Mouse (Mus musculus) kidney, postnatal 36 days (tissue): ENCODE measurements at regions not wholly inside any gene's neighbourhood (a gene's known extent, or its start where the extent isn't known, plus 50 kb on each side); places are given as distances from the start of the nearest gene placed in this dataset.
A peak's percentile ranks its signal among the peaks of the same experiment; 100 is the strongest.

ENCODE experiments used
- DNase-seq, 2 experiments: peaks; one replicate each; pipeline ENCODE4 v3.0.0; 2021 to 2022; ENCODE audit warnings: mixed read lengths in 2 of 2

DNA sequence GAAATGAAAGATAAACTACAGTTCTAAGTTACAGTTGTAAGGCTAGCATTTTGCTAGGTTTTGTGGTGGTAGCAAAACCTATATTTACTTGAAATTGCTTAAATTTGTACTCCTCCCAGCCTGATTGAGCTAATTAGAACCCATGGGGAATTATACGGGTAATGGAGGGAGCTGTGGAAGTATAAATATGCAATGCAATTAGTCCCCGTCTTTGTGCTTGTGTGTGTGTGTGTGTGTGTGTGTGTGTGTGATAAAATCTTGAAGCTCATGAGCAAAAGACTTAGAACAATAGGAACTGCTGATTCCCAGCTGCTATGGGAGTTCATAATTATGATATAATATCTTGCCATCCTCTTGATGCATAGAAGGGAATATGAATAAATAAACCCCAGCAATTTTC, 321.7 kb upstream of the Thsd7b start:
- no peak for DNase-seq

DNA sequence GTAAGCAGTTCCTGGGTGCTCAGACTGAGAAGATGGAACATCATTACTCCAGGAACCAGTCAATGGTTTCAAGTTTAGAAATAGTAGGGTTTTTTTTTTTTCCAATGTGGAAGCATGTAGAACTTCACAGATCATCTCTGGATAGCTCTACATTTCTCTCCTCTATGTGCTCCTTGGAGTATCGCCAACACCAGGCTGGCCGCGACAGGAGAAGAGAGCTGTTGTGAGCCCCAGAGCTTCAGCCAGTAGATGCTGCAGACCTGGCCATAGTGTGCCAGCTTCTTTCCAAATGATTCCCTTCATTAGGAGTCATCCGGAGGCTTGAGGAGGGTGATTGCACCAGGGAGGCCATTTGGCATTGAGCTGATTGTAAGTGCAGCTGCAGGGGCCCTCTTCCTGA, 322.6 kb upstream of the Thsd7b start:
- DNase-seq = no peak

DNA sequence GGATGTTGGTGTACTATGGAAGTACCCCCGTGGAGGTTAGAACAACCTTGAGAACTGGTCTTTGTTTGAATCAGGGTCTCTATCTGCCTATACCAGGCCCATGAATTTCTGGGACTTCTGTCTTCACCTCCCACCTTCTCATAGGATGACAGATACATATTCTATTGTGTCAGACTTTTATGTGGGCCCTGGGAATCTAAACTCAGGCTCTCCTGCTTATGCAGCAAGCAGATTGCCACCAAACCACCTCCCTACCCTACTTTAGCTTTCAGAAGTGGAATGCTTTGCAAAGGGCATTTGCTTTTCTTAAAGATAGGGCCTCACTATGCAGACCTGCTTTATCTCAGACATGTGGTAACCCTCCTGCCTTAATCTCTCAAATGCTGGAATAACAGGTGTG, 322.7 kb upstream of the Cxcr4 start:
- no peak for DNase-seq

DNA sequence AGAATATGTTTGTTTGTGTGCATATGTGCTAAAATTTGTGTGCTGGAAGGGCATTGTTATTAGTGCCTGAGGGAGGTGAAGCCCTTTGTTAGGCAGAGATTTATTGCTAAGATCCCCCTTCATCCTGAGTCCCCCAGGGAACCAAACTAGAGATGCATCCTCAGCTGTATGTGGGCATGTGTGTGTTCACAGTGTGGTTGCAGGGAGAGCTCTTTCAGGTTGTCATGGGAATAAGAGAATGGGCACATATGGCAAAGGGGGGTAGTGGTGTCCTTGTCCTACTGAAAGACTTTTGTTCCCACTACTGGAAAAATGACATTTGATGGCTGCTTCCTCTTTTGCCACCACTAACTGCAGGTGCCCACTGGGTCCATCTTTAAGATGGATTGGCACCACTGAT, 320.4 kb upstream of the Cxcr4 start:
- no peak for DNase-seq

DNA sequence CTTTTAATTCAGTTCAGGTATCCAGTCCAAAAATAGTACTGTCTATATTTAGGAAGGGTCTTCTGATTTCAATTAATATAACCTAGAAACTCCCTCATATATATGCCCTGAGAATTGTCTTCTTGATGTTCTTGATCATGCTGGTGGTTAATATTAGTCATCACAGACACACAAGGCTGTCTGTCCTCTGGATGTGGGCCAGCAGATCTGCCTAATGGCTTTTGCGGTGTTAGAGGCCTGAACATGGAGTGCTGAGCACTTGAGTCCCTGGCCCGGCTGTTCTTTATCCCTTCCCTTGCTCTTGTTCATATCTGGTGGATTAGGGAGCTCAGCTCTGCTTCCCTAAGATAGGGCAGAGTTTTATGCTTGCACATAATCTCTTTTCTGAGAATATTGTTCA, 315.5 kb upstream of the Cxcr4 start:
- no peak for DNase-seq

DNA sequence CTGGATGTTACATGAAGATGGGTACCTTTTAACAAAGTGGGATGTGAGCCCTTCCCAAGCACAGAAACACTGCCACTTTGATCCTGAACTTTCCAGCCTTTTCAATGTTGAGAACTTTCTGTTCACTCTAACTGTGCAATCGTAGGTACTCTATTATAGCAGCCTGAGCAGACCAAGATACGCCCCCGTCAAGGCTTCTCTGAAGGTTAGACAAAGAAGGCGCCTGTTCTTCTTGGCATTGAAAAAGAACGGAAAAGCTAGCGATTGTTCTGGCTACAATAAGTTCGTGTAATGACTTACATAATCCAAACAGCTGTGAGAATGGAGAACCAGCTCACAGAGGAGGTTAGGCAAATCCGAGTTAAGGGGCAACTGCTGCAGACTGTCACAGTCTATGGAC, 305.9 kb upstream of the Cxcr4 start:
- DNase-seq = no peak

DNA sequence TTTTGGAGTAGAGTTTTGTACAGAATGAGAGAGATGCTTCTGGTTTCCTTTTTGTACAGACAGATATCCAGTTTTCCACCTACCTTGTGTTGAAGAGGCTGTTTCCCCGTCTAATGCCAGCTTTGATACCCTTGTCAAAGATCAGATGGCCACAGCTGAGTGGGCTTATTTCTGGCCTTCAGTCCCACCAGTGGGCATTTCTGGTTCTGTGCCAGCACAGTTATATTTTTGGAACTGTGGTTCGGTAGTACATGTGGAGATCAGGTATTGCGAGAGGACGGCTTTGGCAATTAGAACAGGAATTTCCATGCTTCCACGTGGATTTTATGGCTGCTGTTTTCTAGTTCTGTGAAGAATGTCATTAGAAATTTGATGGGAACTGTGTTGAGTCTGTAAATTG, 302.5 kb upstream of the Cxcr4 start:
- DNase-seq = no peak

DNA sequence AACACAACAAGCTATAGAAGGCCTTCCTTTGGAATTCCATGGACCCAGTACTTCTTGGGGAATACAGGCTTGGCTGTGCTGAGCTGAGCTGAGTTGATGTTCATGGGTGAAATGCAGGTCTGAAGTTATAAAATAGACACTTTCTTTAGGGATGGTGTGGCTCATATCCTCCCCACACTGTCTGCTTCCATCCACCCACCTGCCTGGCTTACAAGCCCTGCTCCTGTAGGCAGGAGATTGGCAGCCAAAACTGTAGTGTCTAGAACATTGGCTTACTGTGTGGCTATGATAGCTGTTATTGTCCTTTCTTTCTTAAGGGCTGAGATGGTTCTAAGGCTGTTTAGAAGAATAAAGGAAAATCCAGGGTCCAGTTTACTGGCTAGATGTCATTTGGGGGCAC, 286.2 kb upstream of the Cxcr4 start:
- DNase-seq = no peak

DNA sequence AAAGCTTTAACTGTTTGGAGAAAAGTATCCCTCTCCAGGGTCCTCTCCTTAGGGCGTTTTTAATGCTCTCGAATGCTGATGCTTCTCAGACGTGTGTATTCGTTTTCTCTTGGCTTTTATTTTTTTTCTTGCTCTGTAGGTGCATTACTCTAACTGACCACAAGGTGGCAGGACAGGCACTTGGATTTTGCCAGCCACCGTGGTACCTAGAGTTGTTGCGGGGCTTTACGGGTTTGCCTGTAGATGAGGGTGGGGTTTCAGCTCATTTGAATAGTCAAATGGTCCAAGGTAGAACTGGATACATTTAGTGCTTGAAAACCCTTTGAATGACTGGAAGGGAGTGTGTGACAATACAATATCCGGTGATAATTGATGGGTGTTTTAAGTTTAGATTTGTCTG, 283.2 kb upstream of the Cxcr4 start:
- peak; percentile 19 to 56 for DNase-seq

DNA sequence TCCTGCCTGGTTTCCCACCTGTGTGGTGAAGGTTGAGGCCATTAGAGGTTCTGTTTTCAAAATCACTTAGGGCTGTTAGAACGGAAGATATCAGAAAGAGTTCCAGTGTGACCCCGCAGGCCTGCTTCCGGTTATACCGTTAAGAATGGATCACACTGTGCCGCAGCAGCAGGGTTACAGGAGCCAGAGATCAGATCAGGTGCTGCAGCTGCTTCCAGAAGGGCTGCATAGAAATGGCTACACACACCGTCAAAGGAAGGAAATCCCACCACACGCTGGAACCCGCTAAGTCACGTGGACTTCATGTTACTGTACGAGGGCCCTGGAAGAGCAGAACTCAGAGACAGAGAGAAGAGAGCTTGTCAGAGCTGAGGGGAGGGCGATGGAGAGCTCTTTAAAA, 282.1 kb upstream of the Cxcr4 start:
- DNase-seq = no peak

DNA sequence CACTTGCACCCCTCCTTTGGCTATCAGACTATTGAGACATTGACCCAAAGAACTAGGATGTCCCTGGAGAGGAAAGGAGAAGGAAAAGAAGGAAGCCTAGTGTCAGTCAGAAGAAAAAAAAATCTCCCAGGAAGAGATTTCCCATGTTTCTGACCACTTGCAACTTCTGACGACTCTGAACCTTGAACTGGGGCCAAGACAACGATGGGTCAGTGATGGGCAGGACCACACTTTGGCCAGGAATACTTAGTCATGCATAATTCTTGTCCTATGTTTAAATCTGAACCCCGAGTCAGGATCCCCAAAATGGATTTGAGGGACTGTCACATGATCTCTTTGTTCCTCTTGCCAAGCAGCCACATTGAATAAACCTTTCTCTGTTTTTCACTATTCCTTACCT, 276.7 kb upstream of the Cxcr4 start:
- DNase-seq = no peak

DNA sequence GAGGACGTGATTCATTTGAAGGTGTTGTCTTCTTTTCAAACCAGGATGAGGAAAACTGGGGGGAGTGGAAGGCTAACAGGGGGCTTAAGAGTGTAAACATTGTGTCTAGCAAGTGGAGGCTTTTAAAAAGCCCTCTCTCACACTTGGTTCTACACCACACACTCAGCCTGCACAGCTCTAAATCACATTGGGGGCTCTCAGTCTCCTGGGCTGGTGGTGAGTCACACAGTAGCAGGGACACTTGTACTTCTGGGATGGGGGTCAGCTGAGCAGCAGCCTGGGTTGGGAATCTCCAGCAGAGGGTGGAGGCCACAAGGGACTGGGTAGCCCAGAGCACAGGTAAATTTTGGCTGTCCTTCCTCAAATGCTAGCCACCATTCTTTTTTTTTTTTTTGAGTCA, 268.4 kb upstream of the Cxcr4 start:
- no peak for DNase-seq

DNA sequence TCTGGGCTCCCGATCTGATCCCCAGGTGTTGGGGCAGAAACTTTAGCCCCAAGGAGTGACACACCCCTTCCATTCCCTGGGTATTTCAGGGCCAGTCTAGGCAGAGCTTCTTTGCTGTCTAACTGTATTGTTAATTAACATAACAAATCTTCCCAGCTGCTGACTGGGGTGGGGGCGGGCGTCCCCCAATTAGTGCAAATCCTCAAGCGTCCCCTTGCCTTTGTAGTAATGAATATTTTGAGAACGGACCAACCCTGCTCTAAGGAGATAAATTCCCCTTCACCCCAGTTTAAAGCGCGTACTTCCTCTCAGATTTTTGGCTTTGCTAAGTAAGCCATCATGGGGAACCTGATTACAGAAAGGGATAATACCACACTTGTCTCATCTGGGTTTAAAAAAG, 268.0 kb upstream of the Cxcr4 start:
- DNase-seq = no peak

DNA sequence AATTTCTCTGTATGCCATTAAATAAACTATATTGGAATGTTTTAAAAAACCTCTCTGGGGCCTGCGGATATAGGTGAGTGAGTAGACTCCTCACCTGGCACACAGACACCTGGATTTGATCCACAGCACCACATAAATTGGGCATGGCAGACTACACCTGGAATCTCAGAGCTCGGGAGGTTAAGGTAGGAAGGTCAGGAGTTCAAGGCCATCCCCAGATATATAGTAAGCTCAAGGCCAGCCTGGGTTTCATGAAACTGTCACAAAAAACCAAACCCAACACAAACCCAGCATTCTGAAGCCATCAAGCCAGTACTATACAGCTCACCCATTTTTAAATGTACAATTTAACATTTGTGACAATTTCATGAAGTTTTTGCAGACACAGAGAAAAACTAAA, 266.6 kb upstream of the Cxcr4 start:
- DNase-seq = no peak

DNA sequence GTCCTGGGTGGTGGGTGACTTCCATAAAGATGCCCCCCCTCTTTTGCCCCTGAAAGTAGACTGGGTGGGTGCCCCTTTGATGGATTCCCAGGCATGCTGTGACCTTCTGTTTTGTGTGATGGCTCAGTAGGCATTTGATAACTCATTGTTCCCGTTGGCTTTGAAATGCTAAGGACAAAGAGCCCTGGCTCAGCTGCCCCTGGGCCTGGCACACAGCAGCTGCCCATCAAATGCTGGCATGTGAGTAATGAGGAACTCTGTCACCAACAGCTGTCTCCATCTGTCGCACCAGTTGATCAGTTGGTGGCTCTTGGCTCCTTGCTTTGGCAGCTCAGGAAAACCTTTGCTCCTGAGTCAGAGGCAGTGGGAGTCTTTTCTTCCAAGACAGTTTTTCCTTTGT, 264.8 kb upstream of the Cxcr4 start:
- DNase-seq = no peak

DNA sequence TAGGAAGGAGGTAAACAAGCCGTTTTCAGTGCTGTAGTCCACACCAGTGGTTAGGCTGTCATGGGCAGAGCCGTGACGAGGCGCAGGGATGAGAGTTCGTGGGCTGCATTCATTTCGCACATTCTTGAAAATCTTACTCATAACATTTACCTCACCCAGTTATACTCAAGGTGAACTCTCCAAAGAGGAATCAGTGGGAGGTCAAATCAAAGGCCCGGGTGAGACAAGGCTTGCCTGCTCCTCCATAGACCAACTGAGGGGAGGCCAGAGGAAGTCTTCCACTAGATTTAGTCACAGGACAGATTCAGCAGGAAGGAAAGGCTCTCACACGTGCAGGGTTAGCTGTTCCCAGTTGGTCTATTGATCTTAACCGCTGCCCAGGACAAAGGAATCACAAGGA, 262.6 kb upstream of the Cxcr4 start:
- no peak for DNase-seq

DNA sequence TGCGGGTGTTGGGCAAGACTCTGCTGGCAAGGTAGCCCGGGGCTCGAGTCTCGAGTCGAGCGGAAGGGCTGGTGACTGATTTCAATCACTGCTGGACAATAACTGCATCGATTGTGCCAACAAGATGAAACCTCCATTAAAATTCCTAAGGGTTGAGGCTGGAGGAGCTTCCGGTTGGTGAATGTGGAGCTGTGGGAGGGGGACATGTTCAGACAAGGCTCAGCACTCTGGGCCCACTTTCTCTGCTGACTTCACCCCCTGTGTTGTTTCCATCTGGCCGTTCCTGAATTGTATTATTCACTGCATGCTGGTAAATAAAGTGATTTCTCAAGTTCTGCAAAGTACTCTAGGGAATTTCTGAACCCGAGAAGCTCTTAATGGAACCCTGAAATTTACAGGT, 261.2 kb upstream of the Cxcr4 start:
- no peak for DNase-seq

DNA sequence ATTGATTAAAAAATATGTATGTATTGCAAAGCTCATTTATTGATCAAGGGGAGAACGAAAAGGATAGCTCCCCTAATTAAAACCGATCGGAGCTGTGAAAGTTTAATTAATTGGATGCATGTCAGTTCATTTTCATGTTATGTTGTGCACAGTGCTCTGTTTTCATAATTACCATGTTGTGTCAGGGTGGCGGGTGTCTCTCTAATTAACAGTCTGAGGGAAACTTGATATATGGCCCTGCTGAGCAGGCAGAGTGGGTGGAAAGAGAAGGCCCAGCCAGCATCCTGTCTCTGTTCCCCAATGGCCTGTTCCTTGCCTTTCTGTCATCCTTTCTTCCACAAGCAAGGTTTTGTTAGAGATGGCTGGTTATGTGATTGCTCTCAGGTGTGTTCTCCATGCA, 245.3 kb upstream of the Cxcr4 start:
- no peak for DNase-seq

DNA sequence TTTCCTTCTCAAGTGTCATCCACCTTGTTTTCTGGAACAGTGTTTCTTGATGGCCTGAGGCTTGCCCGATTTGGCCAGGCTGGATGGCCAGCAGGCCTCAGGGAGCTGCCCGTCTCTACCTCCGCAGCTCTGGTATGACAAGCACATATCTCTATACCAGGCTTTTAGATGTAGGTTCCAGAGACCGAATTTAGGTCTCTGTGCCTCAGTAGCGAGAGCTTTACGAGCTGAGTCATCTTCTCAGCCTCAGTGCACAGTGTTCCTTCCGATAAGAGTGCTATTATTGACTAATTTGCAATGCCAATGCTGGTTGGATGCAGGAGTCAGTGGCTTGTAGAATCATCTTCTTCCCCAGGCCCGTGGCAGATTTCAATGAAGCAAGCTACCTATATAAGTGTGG, 243.4 kb upstream of the Cxcr4 start:
- DNase-seq = no peak

DNA sequence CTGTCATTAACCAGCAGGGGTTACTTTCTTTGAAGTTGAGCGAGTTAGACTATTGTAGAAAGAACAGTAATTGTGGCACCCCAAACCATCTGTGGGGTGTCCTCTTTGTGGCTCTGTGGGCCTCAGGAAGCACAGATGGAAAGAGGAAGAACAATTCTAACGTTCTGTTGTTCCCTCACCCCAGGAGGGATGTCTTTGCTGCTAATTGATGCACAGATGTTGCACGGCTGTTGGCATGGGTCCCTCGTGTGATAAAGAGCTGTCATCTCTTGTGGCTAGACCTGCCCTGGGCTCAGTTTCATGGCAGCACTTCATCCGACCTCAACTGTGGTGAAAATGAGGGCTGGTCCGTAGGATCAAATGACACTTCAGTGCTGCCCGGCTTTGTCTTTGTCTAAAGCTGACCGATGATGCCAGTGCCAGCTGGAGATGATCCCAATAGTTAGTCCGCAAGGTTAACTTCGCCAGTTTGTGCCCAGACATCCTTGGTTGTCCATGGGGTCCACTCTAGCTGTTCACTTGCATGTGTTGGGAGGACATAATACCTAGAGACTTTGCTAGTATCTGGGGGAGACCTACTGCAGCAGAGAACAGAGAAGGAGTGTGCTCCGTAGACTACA, 241.1 kb upstream of the Cxcr4 start:
- DNase-seq = no peak

DNA sequence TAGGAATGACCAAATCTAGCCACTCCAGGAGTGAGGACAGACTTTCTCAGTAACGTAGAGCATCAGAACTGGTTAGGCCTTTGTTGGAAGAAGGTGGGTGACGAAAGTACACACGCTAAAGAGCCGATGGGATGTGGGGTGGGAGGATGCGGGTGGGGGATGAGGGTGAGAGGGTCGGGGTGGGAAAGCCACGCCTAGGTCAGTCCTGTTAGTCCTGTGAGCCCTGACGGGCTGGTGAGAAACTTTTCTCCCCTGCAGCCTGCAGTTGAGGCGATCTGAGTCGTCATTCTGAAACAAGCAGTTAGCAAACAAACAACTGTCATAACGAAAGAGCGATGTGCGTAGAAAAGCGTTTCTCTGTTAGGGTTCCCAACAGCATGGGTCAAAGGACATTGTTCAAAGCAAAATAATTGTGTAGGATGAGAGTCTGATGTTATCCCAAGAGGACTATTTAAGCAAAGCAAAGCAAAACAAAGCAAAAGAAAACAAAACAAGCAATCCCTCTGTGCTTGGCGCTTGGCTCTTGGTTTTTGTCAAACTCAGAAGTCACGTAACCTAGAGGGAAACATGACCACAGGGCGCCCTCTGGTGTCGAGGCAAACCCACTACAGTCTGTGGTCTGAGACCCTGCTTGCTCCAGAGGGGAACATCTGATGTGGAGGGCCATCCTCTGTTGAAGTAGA, 240.2 kb upstream of the Cxcr4 start:
- DNase-seq = peak; percentile 42 to 85

DNA sequence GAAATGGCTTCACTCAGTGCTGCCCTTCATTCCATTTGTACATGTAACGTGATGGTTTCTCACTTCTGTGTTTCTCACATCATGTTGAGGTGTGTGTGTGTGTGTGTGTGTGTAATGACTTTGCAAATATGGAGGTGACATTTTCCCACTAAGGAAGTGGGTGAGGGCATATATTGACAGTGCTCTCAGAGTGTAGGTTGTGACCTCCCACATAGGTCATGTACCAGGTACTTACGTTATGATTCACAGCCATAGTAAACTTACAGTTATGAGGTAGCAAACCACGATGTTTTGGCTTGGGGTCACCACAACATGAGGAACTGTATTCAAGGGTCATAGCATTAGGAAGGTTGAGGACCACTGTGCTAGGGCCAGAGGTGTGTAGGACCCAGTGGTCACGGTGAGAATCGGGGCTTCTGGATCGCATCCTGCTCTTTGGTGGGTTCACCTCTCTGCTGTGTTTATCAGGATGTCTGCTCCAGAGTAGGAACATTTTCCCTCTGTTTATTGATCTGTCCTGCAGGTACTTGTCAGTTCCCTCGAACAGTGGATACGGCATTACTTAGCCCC, 238.7 kb upstream of the Cxcr4 start:
- DNase-seq = no peak

DNA sequence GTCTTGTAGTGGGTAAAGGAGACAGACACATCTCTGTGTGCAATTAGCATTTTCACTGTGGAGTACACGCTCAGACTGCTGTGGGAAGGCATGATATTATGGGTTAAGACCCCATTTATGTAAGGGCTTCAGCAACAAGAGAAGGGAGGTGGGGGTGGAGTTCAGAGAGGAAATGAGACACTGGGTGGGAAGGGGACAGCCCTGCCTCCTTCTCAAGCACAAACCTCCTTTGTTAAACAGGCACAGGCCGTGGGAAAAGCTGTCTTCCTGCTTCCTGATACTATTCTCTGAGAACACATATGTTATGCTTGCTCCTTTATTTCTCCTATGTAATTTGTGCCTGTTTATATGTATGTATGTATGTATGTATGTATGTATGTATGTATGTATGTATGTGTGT, 237.4 kb upstream of the Cxcr4 start:
- DNase-seq = no peak

DNA sequence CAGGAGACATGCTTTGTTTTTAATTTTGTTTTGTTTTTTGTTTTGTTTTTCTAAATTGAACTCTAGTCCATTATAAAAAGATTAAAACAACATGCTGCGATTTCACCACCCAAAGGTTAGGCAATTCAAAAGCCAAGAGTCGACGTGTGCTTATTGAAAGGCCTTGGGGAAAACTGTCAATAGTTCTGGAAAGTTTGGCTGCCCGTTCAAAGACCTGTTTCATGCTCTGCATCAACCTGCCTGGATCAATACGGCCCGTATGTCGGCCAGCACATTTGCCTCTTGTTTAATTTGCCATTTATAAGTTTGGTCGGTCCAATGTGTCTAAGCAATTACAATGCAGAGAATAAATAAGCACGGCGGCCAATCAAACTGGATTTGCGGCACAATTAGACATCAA, 234.3 kb upstream of the Cxcr4 start:
- DNase-seq = no peak
